Mouse (Mus musculus): ENCODE results near the gene Hcar2.

Hcar2 gene

DNA sequence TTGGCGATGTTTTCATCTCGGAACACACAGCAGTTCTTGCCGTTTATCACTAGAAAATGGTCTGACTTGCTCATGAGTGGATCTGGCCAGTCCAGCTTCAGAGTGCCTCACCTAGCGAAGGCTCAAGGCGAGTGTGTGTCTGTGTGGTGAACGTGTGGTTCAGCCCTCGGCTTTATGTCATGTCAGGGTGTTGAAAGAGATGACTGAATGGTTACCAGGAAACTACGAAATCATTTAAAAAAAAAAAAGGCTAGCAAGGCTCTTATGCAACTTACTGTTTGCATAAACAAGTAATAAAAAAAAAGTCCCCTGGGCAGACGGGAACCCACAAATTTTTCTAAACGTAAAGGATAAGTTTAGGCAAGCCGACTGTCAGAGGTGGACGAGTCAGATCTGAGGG, at the start of gene Hcar2:
TSS of gene Hcar2 (minus strand) at position 135 of the 400 bp plus-strand sequence.
- no peak for DNase-seq (ENCODE audit: low spot score)

DNA sequence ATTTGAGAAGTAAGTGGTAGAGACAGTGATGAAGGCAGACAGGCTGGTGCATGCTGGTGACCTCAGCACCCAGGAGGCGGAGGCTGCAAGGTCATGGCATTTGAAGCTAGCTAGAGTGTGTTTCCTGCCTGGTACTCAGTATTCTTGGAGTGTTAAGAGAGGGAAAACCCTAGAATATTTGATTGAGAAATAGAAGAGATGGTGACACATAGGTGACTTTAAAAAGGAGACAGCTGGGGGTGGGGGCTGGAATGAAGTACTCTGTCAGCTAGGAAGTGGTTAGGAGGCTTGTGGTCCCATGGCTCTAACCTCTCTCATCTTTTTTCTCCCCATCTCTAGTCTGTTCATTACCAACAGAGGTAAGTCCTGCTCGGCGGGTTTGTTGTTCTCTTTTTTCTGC, 49.6 kb upstream of the Hcar2 start:
- DNase-seq (ENCODE audit: low spot score) = no peak

DNA sequence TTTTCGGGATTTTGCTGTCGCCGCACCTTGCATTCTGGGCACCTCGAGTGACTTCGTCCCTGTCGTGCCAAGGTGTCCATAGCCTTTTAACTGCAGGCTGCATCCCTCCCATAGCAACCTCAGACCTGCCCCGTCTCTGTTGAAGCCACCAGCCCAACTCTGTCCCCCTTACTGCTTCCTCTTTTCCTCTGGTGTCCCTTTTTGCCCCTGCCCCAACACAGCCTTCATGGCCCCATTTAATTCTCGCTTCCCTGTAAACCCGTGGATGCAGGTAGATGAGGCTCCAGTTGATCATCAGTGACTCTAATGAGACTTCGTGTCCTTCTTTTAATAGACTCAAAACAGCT, 42.3 kb upstream of the Hcar2 start:
- no peak for DNase-seq (ENCODE audit: low spot score)

DNA sequence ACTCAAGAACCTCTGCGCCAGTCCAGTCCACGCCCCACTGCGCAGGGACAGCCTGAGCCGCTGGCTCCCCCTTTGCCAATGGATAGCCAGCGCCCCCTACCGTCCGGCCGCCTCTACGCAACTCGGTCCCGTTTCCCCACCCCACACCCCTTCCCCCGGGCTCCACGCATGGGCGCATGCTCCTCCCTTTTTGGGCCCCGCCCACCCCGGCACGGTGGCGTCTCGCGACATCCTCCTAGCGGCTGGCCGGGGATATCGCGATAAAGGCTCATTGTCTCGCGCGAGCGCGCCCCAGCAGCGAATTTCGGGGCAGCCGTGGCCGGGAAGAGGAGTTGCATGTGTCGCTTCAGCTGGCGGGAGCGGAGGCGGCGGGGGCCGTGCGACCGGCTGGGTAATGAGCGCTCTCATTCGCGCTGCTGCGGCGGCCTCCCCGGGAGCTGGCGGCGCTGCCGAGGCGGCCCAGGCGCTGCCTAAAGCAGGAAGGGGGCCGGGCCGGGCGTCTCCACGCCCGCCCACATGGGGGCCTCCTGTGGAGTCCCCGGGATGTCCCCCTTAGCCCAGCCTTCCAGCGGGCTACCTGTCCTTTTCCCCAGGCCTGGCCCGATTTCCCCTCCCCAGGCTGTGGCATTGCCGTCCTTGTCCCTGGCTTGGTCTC, 41.8 kb upstream of the Hcar2 start, which contains the start of gene Denr:
TSS of gene Denr (plus strand) at position 200 of the 655 bp plus-strand sequence.
- peak; percentile 99 for DNase-seq (ENCODE audit: low spot score)

DNA sequence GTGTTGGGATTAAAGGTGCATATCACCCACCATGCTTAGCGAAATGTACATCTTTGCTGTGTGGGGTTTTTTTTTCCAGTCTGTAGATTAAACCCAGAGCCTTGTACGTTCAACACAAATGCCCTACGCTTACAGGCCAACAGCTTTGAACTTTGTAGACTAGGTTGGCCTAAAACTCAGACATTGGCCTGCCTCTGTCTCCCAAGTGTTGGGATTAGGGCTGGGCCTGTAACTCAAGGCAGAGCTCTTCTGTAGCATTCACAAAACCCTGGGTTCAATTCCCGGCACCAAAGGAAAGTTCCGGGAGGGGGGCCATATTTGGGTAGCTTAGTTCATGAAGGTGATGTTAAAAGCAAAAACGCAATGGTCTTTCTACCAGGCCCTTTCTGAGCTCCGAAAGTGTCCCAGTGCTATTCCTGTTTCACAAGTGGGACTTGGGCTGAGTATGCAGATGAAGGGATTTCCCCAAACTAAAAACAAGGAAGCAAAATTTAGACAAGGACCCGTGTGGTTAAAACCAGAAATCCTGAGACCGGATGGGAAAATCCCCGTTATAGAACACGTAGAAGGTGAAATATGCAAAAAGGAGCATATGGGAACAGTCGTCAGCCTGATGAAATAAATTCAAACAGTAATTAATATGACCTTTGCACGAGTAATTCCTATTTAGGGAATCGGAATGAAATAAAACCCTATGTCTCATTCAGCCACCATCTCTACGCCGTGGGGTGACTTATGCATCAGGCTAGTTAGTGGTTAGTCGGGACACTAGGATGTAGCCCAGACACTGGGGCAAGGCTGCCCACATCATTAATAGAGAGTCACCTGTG, 41.1 kb upstream of the Hcar2 start:
- no peak for DNase-seq (ENCODE audit: low spot score)

DNA sequence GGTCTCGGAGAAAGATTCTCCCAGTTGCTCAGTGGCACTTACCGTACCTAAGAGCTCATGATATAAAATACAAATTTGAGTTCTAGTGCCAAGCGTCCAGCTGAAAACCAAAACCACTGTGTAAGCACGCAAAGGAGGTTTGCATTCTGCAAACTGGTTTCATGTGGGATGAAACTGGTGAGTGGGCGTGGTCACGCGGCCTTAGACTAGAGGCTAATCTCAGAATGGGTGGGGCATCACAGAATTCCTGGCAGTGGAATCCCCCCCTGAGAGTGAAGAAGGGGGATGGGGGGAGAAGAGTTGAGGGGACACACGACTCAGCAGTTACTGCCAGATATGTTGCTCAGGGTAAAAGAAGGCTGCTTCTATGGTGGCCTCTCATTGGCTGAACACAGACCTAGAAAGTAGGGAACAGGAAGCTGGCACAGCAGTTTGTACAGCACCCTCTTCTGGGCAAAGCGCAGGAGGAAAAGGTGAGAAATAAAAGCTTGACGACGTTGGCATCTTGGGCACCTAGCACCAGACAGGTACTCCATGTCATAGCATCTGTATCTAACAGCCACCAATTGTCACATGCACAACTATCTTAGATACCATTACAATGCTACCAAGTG, 38.9 kb upstream of the Hcar2 start:
- no peak for DNase-seq (ENCODE audit: low spot score)

DNA sequence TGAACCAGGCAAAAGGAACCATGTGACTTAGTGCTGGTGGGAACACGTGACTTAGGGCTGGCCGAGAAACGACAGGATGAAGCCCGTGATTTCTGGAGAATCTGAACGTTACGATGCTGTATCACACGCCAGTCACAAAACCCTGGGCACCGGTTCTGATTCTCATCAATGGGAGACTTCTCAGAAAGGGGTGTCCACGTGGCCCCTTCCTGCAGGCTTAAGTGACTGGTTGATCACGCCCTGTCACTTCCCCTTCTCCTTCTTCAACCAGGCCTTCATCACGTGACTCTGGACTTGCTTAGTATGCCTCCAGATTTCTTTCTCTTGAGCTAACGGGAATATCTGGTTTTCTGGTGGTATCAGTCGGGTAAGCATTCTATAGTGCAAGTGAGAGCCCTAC, 32.1 kb upstream of the Hcar2 start:
- DNase-seq (ENCODE audit: low spot score) = no peak

DNA sequence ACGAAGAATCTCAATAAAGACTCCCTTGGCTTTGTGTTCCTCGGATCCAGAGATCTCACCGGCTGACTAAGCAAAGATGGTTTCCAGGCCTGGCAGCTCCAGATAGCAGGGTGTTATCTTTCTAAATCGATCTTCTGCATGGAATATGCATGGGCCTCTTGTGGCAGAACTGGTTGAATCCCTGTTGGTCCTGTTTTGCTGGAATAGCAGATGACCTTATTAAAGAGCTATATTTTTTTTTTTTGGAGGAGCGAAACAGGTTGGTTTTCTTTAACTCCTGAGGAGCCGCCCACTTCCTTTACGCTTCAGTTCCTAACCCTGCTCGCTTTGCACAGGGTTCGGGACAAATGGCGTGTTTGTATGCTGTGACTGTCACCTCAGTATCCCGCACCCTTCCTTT, 31.1 kb upstream of the Hcar2 start:
- DNase-seq (ENCODE audit: low spot score) = no peak

DNA sequence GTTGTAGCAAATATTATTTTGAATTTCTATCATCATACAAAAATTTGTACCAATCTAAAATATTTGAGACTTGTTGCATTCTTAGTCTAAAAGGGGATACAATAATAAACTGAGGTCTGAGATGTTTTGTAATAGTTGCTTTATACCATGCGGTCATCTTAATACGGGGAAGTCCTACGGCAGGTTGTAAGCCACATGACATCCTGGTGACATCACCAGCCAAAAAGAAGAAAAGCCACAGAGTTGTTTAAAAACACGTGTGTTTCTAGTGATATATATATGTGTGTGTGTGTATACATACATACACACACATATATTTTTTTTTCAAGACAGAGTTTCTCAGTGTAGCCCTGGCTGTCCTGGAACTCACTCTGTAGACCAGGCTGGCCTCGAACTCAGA, 28.2 kb upstream of the Hcar2 start:
- DNase-seq (ENCODE audit: low spot score) = no peak

DNA sequence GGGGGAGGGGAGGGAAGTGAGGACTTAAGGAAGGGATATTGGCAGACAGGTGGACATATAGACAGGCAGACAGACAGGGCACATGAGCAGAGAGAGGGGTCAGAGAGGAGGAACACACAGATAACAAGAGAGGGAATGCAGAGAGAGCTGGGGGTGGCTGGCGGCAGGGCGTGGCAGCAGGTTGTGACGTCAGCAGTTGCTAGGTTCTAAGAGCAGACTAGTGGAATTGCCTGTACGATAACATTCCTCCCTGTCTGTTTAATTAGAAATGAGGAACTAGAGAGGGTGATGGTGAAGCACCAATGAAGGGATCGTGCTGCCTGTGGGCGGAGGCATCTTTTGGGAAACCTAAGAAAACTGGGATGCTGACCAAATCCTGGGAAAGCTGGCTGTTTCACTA, 26.4 kb upstream of the Hcar2 start:
- peak; percentile 38 for DNase-seq (ENCODE audit: low spot score)

DNA sequence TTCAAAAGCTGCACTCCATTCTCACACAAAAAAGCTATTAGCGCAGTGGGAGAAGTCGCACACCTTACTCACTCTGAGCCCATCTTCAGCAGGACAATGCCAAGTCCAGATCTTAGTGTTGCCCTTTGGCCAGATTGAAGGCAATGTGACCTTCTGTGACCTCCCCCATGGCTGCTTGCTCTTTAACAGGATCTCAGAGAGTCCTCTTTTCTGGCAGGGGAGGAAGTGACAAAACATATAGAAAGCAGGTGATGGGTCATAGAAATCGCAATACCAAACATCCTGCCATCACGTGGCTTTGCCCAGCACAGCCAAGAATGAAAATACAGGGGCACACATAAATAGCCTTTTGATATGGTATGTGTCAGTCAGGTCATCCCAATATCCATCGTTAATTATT, 25.7 kb upstream of the Hcar2 start:
- DNase-seq (ENCODE audit: low spot score) = no peak

DNA sequence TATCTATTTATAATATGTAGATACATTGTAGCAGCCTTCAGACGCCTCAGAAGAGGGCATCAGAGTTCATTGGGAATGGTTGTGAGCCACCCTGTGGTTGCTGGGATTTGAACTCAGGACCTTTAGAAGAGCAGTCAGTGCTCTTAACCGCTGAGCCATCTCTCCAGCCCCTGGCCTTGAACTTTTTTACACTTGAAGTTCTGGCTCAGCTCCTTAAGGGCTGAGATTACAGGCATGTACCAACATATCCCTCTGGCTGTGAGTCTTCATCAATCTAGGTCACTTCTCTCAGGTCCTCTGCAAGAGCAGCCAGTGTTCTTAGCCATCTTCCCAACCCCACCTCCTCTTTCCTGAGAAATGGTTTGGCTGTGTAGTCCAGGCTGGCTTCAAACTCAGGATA, 25.0 kb upstream of the Hcar2 start:
- DNase-seq (ENCODE audit: low spot score) = no peak

DNA sequence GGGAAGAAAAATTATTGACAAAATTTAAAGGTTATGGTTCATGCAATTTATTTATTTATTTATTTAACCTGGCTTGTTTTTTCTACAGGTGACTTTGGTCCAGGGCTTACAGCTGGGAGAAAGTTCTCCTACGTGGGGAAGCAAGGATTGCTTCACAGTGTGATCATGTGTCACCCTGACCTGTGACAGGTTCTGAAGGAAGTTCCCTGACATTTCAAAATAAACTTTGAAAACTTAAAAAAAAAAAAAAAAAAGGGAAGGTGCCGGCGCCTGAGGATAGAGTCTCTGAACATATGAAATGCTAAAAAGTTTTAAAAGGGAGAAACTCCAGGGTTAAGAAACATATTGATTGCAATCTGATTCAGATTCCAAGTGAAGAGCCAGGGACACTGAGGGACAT, 21.1 kb upstream of the Hcar2 start:
- DNase-seq (ENCODE audit: low spot score) = no peak

DNA sequence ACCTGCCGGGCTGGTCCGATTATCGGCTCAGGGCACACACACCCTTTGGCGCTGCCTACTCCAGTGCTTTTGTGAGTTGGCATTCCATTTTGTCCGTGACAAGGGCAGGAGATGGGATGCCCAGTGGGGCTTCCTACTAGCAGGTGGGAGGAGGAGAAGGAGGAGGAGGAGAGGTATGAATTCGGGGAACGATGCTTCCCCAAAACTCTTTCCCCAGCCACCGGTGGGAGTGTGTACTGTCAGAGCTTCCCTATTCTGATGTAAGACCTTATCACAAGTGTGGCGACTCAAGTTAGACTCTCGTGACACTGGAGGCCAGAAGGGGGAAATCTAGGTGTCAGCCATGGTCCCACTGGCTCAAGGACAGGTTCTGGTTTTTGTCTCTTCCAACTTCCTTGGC, 19.0 kb upstream of the Hcar2 start:
- no peak for DNase-seq (ENCODE audit: low spot score)

DNA sequence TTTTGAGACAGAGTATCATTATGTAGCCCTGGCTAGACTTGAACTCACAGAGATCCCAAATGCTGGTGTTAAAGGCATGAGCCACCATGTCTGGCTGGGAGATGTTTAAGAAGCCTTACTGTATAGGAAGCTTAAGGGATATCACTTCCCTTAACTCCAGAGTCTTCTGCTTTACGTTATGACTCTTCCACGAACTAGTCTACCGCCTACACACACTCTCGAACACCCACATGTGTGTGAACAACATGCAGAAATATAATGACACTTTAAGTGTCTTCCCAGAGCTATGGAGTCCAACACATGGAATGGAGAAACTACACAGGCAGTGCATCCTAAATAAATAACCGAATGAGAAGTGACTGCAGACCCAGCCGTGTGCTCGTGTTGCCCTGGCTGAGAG, 18.6 kb upstream of the Hcar2 start:
- DNase-seq (ENCODE audit: low spot score) = no peak

DNA sequence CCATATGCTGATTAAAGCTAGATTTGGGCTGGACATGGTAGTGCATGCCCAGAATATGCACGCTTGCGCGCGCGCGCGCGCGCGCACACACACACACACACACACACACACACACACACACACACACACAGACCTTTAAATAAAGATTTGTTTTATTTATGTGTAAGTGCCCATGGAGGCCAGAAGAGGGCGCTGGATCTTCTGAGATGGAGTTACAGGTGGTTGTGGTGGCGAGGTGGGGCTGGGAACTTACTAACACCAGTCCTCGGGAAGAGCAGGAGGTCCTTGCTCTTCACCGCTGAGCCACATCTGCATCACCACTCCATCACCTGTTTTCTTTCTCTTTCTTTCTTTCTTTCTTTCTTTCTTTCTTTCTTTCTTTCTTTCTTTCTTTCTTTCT, 15.5 kb upstream of the Hcar2 start:
- no peak for DNase-seq (ENCODE audit: low spot score)

DNA sequence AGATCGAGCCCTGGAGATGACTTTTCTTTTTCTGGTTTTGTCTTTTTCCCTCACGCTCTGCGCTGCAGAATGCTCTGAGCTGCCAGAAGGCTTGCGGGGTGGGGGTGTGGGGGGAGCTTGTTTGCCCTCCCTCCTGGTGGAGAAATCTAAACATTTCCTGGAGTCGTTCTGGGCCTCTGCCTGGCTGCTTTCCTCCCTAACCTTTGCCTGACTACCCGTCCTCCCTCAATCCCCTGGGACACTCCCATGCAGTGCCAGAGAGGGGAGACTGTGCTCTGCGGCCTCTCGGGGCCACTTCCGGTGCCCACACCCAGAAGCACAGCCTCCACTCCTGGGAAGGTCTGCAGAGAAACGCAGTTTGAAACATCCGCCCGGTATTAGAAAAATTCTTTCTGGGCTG, 14.6 kb upstream of the Hcar2 start, which contains the start of gene Hcar1:
TSS of gene Hcar1 (minus strand) at position 93 of the 400 bp plus-strand sequence.
- peak; percentile 32 for DNase-seq (ENCODE audit: low spot score)

DNA sequence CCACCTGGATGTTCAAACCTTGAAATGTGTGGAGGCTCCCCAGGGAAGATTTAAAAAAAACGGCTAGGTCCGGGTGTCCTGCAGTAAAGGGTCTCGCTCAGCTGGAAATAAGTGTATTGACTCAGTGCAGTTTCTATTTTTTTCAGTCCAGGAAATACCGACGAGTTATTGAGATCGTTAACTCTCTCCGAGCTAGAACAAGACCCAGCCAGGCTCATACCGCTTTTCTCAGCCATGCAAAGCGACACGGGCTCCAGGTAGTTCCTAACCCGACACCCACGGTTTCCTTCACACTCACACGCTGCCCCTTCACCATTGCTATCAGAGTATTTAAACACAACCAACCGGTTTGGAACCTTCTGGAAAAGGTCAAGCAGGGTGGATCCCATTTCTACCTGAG, 12.8 kb upstream of the Hcar2 start:
- DNase-seq (ENCODE audit: low spot score) = no peak

DNA sequence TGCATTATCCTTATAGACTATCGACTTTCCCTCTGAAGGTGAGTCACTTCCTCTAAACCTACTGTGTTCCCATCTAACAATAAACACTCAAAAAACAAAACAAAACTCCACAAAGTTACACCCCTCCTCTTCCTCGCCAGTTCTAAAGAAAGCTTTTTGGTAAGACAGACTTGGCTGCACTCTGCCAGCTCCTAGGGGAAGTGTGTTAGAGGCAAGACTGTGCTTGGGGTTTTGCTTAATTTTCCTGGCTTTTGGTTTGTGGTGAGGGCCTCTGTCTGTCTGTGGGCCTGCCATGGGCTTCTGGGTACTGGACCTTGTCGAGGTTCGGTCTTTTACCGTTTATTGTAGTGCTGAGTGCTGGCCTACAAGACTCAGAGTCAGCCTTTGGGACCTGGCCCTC, 8.9 kb upstream of the Hcar2 start:
- DNase-seq (ENCODE audit: low spot score) = no peak

DNA sequence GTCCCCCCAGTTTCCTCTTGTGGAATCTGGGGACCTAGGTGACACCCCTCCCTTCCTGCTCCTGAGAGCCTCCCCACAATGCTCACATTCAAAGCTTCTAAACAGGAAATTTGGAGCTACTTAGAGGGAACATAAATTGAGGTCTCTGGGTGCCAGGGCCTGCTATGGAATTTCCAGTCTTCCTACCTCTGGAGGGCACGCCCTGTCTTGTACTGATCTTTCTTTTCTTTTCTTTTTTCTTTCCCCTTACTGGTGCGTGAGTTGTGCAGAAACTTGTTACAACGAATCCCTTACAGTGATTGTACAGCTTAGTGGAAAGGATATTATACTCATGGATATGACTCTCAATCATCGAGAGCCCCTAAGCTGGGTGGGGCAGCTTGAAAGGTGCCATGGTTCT, 4.3 kb upstream of the Hcar2 start:
- DNase-seq (ENCODE audit: low spot score) = no peak

DNA sequence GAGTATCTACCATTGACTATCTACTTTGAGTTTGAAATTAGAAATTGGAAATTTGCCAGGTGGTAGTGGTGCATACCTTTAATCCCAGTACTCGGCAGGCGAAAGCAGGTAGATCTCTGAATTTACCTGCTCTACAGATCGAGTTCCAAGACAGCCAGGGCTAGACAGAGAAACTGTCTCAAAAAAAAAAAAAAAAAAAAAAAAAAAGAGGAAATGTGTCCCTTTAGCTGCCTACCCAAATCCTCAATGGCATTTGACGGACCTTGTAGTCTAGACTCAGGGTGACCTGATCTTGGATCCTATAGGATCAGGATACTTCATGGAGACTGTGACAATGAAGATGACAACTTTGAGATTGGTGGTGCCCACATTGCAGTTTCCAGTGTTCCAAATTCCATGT, 1.2 kb upstream of the Hcar2 start:
- no peak for DNase-seq (ENCODE audit: low spot score)

DNA sequence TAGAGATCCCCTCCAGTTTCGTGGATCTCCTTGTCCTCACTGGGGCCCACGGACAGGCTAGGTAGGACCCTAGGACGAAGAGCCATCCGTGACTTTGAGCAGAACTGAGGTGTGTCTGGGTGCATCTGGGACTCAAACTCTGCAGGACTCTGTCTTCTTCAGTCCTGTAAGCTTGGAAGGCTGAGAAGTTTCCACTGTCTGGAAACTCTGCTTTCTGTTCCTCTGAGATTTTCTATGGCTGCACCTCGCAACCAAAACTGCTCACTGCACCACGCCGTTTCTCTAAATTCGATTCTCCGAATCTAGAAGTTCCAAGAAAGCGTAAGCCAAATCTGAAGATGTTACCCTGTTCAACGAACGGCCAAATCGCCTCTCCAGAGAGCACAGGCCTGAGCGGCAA, 1.4 kb downstream of the Hcar2 start:
- DNase-seq (ENCODE audit: low spot score) = no peak

All from yolk sac, embryonic 10.5 days (tissue).